Mouse (Mus musculus) liver, adult 2 months (tissue): ENCODE measurements around the gene H2-DMa. TPM values are rescaled to one million over a fixed set of nuclear protein-coding genes. Genes with fewer than 3 reads are reported as not detected.

Experiments
- DNase-seq: peaks from one replicate; pipeline ENCODE4 v3.0.0-alpha.2; 2011; ENCODE audit warnings: low read depth, low spot score; ENCODE audit errors: extremely low read depth
- H3K27ac ChIP-seq: fragments of 200-500 bp; replicated peaks from 2 replicates; pipeline ENCODE4 v1.5.1; 2012; ENCODE audit warnings: low read depth, mild to moderate bottlenecking, control low read depth, inconsistent platforms, low read length; ENCODE audit not compliant: insufficient read depth
- H3K27me3 ChIP-seq: fragments of 200-500 bp; 2 replicates; pipeline ENCODE4 v1.6.1; 2012; ENCODE audit warnings: mild to moderate bottlenecking, moderate library complexity, low read length, inconsistent platforms; ENCODE audit not compliant: control insufficient read depth, insufficient read depth
- H3K36me3 ChIP-seq: fragments of 200-500 bp; 2 replicates; pipeline ENCODE4 v1.6.1; 2012; ENCODE audit warnings: low read length, inconsistent platforms; ENCODE audit not compliant: control insufficient read depth, insufficient read depth
- H3K4me1 ChIP-seq: fragments of 200-500 bp; 2 replicates; pipeline ENCODE4 v1.6.1; 2011; ENCODE audit warnings: low read length; ENCODE audit not compliant: control insufficient read depth, insufficient read depth
- H3K4me3 ChIP-seq: fragments of 200-500 bp; 2 replicates; pipeline ENCODE4 v1.5.1; 2011; ENCODE audit warnings: low read depth, mild to moderate bottlenecking, control low read depth, low read length, moderate library complexity; ENCODE audit not compliant: insufficient read depth
- H3K79me2 ChIP-seq: fragments of 200-500 bp; 2 replicates; pipeline ENCODE4 v1.6.1; 2012; ENCODE audit warnings: inconsistent platforms, mild to moderate bottlenecking, low read length, moderate library complexity; ENCODE audit not compliant: control insufficient read depth, insufficient read depth
- H3K9ac ChIP-seq: fragments of 200-500 bp; 2 replicates; pipeline ENCODE4 v1.6.1; 2012; ENCODE audit warnings: low read depth, mild to moderate bottlenecking, control low read depth, inconsistent platforms, low read length
- CTCF ChIP-seq: fragments of 200-500 bp; IDR thresholded peaks from 2 replicates; pipeline ENCODE4 v1.5.1; 2011; ENCODE audit warnings: low read depth, low read length, control low read depth
- POLR2A ChIP-seq: fragments of 200-500 bp; IDR thresholded peaks from 2 replicates; pipeline ENCODE4 v1.6.1; 2011; ENCODE audit warnings: low read length, control low read depth; ENCODE audit not compliant: insufficient read depth; ENCODE audit errors: extremely low read depth
- whole genome bisulfite sequencing: fragments of 180-500 bp; shearing (Covaris S2); methylation state at CpG from one replicate; pipeline ENCODE4 v1.1.7; 2018; 5-methylcytosine and 5-hydroxymethylcytosine counted together
- polyA plus RNA-seq: library from polyadenylated mRNA; depleted of rRNA; stranded (reverse); fragments of >200 nt; gene quantifications from 2 replicates; pipeline ENCODE4 v1.2.3, GENCODE M21; 2012
- total RNA-seq: library from RNA; depleted of rRNA; stranded (reverse); fragments of >200 nt; gene quantifications from 2 replicates; pipeline ENCODE4 v1.2.3, GENCODE M21; 2014

Gene H2-DMa
- total and polyA plus RNA-seq, 2 experiments = 7.1 to 13.1 TPM

GRCm38 (mm10) chr17:34179913-34180859 is 60.8 kb downstream of the H2-DMa start:
- TF ChIP-seq POLR2A (no peak), CTCF (no peak)
- peak; percentile 93 for DNase-seq
- Histone ChIP-seq H3K27me3 (no peaks in the 10 kb centered on the region), H3K27ac (peak overlapping the region; percentile 14), H3K9ac (no peak overlapping the region), H3K4me3 (no peak overlapping the region), H3K4me1 (peaks cover 8% of the 10 kb centered on the region; the same call in 1 of the 2 replicates), H3K36me3 (0 out of 2 replicates have a peak, but pooled peaks cover 2% of the 10 kb centered on the region), H3K79me2 (no peaks in the 10 kb centered on the region)
- 49% methylated on average over 13 of the region's 13 CpGs for WGBS

GRCm38 (mm10) chr17:34183564-34184219 is 64.4 kb downstream of the H2-DMa start:
- Histone ChIP-seq H3K27me3 (no peaks in the 10 kb centered on the region), H3K27ac (no peak overlapping the region), H3K79me2 (no peaks in the 10 kb centered on the region; the same call in 1 of the 2 replicates), H3K36me3 (0 out of 2 replicates have a peak, but pooled peaks cover 2% of the 10 kb centered on the region), H3K4me3 (no peak overlapping the region), H3K9ac (no peak overlapping the region), H3K4me1 (peaks cover 12% of the 10 kb centered on the region)
- no peak for TF ChIP-seq POLR2A
- no peak for TF ChIP-seq CTCF
- 83% methylated on average over 15 of the region's 15 CpGs for WGBS
- DNase-seq = no peak

GRCm38 (mm10) chr17:34185526-34185925 is 66.2 kb downstream of the H2-DMa start:
- peaks cover 13% of the 10 kb centered on the region for H3K4me1 ChIP-seq
- H3K79me2 ChIP-seq = no peaks in the 10 kb centered on the region; the same call in 1 of the 2 replicates
- no peak for DNase-seq
- no peak overlapping the region for H3K4me3 ChIP-seq
- TF ChIP-seq POLR2A (no peak), CTCF (no peak)
- H3K36me3 ChIP-seq = 0 out of 2 replicates have a peak, but pooled peaks cover 2% of the 10 kb centered on the region
- no peak overlapping the region for H3K27ac ChIP-seq
- no peaks in the 10 kb centered on the region for H3K27me3 ChIP-seq
- H3K9ac ChIP-seq = no peak overlapping the region
- 94% methylated on average over 9 of the region's 9 CpGs for WGBS

GRCm38 (mm10) chr17:34186885-34187260 is 67.5 kb downstream of the H2-DMa start:
- peak overlapping the region; percentile 74 for H3K9ac ChIP-seq
- DNase-seq = peak; percentile 45
- H3K27me3 ChIP-seq = no peaks in the 10 kb centered on the region
- H3K36me3 ChIP-seq = peaks cover 2% of the 10 kb centered on the region; the same call in 1 of the 2 replicates
- H3K4me1 ChIP-seq = peaks cover 16% of the 10 kb centered on the region
- 2% methylated on average over 14 of the region's 14 CpGs for WGBS
- H3K27ac ChIP-seq = peak overlapping the region; percentile 70
- TF ChIP-seq POLR2A = no peak
- no peak for TF ChIP-seq CTCF
- H3K79me2 ChIP-seq = no peaks in the 10 kb centered on the region; the same call in 1 of the 2 replicates
- peak overlapping the region; percentile 70 for H3K4me3 ChIP-seq

- TF ChIP-seq CTCF (no peak), POLR2A (peak; percentile 73; the same call in 1 of the 2 replicates)
- Histone ChIP-seq H3K79me2 (no peaks in the 10 kb centered on the region; the same call in 1 of the 2 replicates), H3K4me3 (peak within 1 kb of the TSS; percentile 70), H3K4me1 (peaks cover 16% of the 10 kb centered on the region), H3K36me3 (peaks cover 2% of the 10 kb centered on the region; the same call in 1 of the 2 replicates), H3K27ac (peak within 1 kb of the TSS; percentile 75), H3K9ac (peak within 1 kb of the TSS; percentile 79), H3K27me3 (no peaks in the 10 kb centered on the region)
- DNase-seq = peak; percentile 89
- under 1% methylated on average over 46 of the region's 46 CpGs for WGBS
These were observed 68.0 kb downstream of the H2-DMa start, which contains the start of the genes Tap1 and Psmb9 for GRCm38 (mm10) chr17:34187261-34187916. TSS of gene Tap1 (plus strand) at chr17:34187553. TSS of gene Psmb9 (minus strand) at chr17:34187764.
